Mouse (Mus musculus): ENCODE measurements around the gene Ftsj1.
A peak's percentile ranks its signal among the peaks of the same experiment; 100 is the strongest.

Ftsj1 gene

DNA sequence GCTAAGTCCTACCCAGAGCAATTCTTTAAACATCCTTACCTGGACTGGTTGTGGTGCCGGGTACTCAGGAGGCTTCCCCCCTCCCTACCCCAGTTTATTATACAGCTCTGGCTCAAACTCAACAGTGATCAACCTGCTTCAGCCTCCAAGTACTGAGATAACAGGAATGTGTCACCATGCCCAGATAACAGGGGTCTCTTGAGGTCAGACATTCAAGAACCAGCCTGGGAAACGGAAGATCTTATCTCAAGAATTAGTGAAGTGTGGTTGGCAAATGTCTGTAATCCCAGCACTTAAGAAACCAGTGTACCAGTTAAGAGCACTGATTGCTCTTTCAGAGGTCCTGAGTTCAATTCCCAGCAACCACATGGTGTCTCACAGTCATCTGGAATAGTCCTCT is 34.1 kb downstream of the Ftsj1 start:
- no peak for DNase-seq (ENCODE audit: low spot score)

DNA sequence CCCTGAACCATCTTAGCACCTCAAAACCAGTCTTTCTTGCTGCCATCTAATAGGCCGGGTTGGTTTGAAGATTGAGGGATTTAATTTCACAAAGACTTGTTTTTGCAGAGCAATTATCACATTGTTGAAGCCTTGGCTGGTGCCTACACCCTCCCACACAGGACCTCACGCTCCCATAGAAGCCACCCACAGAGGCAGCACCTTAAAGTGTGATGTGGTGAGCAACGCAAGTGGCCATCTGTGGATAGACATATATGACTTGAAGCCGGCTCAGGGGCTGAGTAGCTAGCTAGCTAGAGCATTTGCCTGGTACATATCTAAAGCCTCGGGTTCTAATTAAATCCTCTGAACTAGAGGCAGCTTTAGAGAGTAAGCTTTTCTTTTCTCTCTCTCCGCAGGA is 34.8 kb downstream of the Ftsj1 start:
- DNase-seq (ENCODE audit: low spot score) = no peak

DNA sequence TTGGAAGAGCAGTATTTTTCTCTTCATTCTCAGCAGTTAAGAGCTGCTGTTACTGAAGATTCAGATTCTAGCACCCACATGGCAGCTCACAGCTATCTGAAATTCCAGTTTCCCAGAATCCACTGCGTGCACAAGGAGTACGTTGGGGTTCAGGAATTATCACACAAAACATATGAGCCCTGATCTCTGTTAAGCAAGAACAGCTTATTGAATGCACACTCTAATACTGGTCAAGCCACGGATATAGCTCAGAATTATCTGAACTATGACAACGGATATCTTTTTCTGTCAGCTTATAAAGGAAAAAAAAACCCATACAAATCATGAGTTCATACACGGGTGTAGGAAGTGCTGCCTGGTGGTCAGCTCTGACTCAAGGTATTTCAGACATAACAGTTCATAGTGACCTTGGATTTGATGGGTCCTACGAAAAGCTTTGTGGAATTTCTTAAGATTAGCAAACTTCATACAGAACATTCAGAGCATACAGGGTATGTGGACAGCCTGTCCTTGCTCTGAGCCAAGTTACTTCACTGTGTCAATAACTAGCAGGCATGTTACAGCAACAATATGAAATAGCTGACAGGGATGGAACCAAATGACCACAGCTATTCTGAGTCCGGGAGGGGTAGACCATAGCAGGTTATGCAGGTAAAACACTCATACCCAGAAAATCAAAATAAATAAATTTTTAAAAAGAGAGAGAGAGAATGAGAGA is 40.6 kb downstream of the Ftsj1 start:
- no peak for DNase-seq (ENCODE audit: low spot score)

DNA sequence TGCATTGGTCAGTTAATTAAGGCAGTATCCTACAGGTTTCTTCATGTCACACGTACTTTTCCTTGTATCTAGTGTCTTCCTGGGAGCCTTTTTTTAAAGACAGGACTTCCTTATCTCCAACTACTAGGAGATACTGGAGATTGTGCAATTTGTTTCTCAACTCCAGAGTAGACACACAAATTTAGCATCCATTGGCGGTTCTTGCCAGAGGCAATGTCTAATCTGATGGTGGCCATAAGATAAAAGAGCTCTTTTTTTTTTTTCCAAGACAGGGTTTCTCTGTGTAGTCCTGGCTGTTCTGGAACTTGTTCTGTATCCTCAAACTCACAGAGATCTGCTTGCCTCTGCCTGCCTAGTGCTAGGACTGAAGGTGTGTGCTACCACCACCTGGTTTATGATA is 42.5 kb downstream of the Ftsj1 start:
- no peak for DNase-seq (ENCODE audit: low spot score)

DNA sequence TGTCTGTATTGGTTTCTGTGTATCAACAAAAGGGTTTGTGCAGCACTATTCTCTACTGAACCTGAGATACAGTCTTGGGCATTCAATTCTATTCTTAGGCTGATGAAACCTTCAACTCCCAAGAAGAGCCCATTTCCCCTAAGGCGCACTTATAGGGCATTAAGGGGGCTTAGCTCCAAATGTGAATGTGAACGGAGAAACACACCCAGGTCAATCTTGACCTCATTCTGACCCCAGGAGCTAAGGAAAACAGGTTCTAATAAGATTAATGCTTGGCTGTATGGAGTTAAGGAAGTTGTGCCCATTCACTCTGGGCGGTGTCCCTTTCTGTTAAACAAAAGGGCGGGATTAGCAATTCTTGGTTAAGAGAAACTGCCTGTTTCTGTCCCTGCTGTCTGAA is 45.0 kb downstream of the Ftsj1 start:
- no peak for DNase-seq (ENCODE audit: low spot score)

DNA sequence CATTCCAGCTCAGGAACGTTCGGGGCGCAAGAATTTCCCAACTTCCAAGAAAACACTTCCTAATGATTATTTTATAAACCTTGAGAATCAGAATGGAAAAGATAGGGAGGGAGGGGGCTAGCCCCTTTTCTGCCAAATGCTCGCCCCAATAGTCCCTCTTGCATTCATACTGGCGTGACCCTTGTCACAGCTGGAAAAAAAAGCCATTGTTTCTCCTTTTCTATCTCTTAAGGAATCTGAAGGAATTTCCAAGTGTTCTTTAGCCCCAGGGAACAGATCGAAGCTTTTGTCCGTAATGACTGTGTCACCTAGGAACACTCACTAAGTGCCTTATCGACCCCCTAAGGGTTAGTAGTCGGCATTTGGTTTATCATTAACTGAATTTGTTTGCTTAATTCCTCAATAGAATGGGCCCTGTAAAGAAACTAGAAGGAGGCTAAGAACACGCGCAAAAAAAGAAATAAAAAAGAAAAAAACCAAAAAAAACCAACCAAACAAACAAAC is 45.5 kb downstream of the Ftsj1 start:
- no peak for DNase-seq (ENCODE audit: low spot score)

DNA sequence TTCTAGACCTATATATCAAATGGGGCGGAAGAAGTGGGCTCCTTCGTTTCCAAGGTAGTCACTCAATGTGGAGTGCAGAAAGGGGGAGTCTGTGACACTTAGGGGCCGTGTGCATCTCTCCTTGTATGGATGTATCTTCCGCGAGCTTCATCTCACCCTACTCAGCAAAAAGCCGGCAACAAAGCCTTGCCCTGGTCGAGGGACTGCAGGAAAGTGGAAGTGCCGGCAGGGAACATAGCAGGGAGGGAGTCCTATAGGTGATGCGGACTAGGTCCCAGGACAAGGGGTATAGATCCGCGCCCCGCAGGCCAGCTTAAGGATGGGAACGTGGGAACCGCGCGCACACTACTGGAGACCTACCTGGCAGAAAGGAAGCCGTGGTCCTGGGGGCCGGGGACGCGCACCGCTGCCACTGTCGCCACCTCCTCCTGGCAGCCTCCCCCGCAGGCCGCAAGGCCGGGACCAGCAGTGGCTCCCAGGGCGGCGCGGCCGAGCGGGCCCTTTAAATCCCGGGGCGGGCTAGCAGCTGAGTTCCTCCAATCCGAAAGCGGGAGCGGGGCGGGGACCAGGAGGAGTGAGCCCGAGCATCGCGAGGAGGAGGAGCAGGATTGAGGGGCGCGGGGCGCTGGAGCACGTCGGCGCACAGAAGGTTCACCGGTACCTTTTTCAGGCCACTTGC is 46.1 kb downstream of the Ftsj1 start, which contains the start of gene Porcn:
TSS of gene Porcn (minus strand) at position 511 of the 679 bp plus-strand sequence.
- DNase-seq (ENCODE audit: low spot score) = peak; percentile 65

DNA sequence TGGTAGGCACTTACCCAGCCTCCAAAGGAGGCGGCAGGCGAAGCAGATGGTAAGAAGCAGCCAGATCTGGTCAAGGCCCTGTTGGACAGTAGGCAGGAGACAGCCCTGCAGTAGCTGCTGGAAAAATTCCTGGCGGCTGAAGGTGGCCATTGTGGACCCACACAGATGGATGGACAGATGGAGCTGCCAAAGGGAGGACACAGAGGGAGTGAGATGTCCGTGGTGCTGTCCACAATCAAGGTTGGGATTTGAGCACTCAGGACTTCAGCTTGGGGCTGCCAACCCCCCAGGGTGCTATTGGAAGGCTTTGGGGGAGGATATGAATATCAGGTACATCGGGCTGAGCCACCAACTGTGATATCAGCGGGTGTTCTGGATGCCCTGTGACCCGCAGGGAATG is 46.7 kb downstream of the Ftsj1 start:
- DNase-seq (ENCODE audit: low spot score) = no peak

DNA sequence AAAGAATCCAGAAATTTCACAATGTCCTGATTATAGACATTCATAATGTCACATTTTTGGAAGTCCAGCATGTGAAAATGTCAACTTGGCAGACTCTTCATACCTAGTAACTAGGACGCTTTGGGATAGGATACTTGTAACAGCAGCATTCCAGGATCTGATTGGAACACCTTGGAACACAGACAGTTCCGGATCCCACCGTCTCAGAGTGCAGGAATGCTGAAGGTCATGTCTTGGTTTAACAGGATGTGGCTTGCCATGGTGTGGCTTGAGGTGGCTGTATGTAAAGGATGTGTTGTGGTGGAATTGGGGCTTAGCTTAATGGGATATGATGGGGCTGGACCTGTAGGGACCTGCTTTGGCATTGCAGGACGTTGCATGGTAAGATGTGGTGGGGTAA is 47.1 kb downstream of the Ftsj1 start:
- no peak for DNase-seq (ENCODE audit: low spot score)

DNA sequence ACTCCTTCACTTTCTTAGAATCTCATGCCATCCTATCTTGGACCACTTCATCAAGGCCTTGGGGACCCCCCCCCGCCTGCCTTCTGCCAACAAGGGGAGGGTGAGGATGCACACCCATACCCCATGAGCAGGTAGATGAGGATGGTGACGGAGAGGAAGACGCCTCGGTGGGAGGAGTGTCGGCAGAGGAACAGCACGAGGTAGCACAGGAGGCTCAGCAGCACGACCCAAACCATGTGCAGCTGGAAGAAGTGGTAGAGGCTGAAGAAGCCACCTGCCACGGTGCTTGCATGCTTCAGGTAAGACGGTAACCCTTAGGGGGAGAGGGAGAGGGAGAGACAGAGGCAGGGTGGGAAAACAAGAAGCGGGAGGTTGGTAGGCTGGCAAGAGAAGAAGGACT is 48.1 kb downstream of the Ftsj1 start:
- no peak for DNase-seq (ENCODE audit: low spot score)

DNA sequence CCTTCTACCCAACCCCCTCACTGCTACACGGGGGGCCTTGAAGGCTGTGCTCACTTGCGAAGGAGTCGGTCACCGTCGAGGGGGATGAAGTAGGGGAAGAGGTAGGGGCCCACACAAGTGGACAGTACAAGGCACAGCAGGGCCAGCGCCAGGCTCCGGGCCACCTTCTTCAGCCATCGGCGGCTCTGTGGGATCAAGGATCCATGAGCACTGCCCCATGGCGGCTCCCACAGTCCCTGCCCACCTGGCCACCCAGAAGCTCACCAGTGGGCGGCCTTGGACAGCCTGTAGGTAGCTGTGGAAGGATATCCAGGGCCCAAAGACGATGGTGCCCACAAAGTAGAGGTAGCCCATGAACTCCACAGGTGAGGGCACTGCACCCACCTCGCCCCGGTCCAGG is 49.1 kb downstream of the Ftsj1 start:
- DNase-seq (ENCODE audit: low spot score) = no peak

DNA sequence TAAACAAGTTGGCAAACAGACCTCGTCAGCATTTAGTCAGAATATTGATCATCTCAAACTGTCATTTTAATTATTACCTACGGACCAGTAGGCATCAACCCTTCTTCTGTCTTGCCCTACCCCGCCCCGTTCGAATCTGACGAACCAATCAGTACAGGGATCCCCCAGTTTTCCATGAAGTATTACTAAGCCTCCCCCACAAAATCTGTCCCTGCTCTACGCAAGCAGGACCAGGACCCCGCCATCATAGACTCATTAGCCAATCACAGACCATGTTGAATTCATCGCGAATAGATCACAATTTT is 58.8 kb downstream of the Ftsj1 start, which contains the start of gene Ebp:
TSS of gene Ebp (minus strand) at position 94 of the 305 bp plus-strand sequence.
- peak; percentile 21 for DNase-seq (ENCODE audit: low spot score)

DNA sequence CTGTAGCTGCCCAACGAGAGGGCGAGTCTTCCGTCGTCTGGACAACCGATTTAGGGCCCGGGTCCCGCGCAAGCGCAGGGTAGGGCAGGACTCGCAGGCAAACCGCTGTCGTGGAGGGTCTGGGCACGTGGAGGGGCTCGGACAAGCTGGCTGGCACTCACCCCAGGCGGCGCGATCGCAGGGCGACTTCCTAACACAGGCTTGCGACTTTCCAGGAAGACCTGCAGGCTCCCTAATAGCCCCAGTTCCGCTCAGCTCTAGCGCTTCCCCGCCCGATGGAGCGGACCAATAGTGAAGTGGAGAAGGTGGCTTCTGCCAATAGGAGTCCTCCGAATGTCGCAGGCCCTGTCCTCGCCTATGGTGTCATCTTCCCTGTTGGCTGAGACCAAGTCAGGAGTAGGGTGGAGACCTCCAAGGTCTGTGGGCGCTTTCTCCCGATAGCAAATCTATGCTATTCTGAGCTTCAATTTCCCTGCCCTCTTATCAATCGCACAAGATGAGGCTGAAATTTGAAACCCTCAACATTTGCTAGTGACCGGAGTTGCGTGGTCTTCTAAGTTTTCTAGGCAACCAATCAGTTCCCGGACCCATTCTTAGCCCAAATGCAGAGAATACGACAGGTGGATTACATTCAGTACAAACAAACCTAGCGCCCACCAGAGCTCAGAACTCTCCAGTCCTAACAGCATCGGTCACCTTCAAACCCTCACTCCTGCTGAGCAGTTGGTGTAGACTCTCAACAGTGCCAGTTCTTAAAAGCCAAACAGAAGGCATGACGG is 59.4 kb downstream of the Ftsj1 start:
- peak; percentile 66 for DNase-seq (ENCODE audit: low spot score)

DNA sequence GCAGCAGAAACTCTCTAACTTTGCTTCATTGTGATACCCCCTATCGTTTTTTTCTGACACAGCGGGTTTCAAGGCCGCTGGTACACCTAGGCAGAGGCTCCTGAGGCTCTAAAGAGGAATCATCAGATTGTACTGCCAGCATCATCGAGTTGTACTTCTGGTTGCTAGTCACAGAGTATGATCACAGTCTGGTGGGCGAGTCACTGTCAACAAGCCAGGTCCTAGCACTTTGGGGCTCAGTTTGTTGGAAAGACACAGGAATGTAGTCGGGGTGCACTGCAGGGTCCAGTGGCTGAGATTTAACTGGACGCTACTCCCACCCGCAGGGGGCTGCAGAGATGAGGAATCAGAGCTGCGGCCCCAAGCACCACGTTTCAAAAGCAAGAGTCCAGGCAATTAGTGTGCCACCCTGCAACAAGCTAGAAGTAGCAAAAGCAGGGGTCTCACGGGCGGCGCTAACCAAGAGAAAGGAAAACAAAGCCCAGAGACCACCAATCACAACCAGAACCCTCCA is 60.0 kb downstream of the Ftsj1 start:
- DNase-seq (ENCODE audit: low spot score) = no peak
